Mouse (Mus musculus) midbrain, embryonic 13.5 days (tissue): ENCODE results near the gene Evl. TPM values are rescaled to one million over a fixed set of nuclear protein-coding genes. Genes with fewer than 3 reads are reported as not detected.

Experiments
- ATAC-seq: fragments of 200-750 bp; cut with Nextera tagmentation; 2 replicates; pipeline ENCODE4 v1.8.0; 2017; ENCODE audit warnings: mild to moderate bottlenecking, moderate TSS enrichment, moderate library complexity
- H3K27ac ChIP-seq: fragments of 300-500 bp; sonication (generic); 2 replicates; pipeline ENCODE4 v1.5.1; 2015; ENCODE audit warnings: inconsistent platforms, mild to moderate bottlenecking, moderate library complexity
- H3K27me3 ChIP-seq: fragments of 300-500 bp; sonication (generic); 2 replicates; pipeline ENCODE4 v1.6.1; 2015; ENCODE audit warnings: mild to moderate bottlenecking, inconsistent platforms
- H3K36me3 ChIP-seq: fragments of 300-500 bp; sonication (generic); 2 replicates; pipeline ENCODE4 v1.6.1; 2015; ENCODE audit warnings: mild to moderate bottlenecking, inconsistent platforms
- H3K4me1 ChIP-seq: fragments of 300-500 bp; sonication (generic); replicated peaks from 2 replicates; pipeline ENCODE4 v1.6.1; 2015; ENCODE audit warnings: inconsistent platforms
- H3K4me2 ChIP-seq: fragments of 300-500 bp; sonication (generic); replicated peaks from 2 replicates; pipeline ENCODE4 v1.6.1; 2015; ENCODE audit warnings: moderate library complexity, mild to moderate bottlenecking, inconsistent platforms
- H3K4me3 ChIP-seq: fragments of 300-500 bp; sonication (generic); replicated peaks from 2 replicates; pipeline ENCODE4 v1.5.1; 2015; ENCODE audit warnings: mild to moderate bottlenecking, inconsistent platforms
- H3K9ac ChIP-seq: fragments of 300-500 bp; sonication (generic); replicated peaks from 2 replicates; pipeline ENCODE4 v1.6.1; 2015; ENCODE audit warnings: mild to moderate bottlenecking, inconsistent platforms
- H3K9me3 ChIP-seq: fragments of 300-500 bp; sonication (generic); 2 replicates; pipeline ENCODE4 v1.6.1; 2016; ENCODE audit warnings: mild to moderate bottlenecking, inconsistent platforms
- WGBS: fragments of 180-500 bp; shearing (Covaris S2); methylation state at CpG from one replicate; pipeline ENCODE4 v1.1.7; 2015; 5-methylcytosine and 5-hydroxymethylcytosine counted together
- polyA plus RNA-seq: library from polyadenylated mRNA; unstranded; fragments of >200 nt; fragmentation: Nextera tagmentation; extraction: Ambion mirVana; gene quantifications from 2 replicates; pipeline ENCODE4 v1.2.1, GENCODE M21; 2015

Gene Evl
- polyA plus RNA-seq, 1 experiment from 2014 or later: 204 TPM

GRCm38 (mm10) chr12:108547251-108547875 is 7.2 kb upstream of the Evl start:
- H3K9ac ChIP-seq: no peak overlapping the region
- H3K9me3 ChIP-seq: no peaks in the 10 kb centered on the region
- no peaks in the 10 kb centered on the region for H3K27me3 ChIP-seq
- H3K27ac ChIP-seq: peak overlapping the region; percentile 83
- WGBS: 50% methylated on average over 15 of the region's 15 CpGs
- H3K4me2 ChIP-seq: 0 out of 2 replicates have a peak overlapping the region, but pooled peaks have one; percentile 9
- H3K36me3 ChIP-seq: no peaks in the 10 kb centered on the region
- H3K4me3 ChIP-seq: no peak overlapping the region
- H3K4me1 ChIP-seq: peaks cover 18% of the 10 kb centered on the region
- peak; percentile 12; the same call in 1 of the 2 replicates for ATAC-seq

DNA sequence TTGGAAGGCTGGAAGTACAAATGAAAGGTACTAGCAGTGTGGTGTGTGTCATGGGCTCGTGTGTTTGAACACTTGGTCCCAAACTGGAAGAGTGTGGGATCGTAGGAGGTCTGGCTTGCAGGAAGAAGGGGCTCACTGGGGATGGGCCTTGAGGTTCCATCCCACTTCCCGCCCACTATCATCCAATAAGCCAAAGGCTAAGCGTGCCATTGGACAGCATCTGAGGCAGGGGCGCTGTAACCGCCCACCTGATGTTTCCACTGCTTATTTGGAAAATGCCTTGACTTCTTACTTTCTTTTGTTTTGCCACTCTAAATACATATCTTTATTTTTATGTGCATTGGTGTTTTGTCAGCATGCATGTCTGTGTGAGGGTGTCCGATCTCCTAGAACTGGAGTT is 2.8 kb upstream of the Evl start:
- H3K4me1 ChIP-seq: peaks cover 34% of the 10 kb centered on the region
- no peak overlapping the region for H3K4me2 ChIP-seq
- no peaks in the 10 kb centered on the region for H3K36me3 ChIP-seq
- H3K4me3 ChIP-seq: no peak overlapping the region
- no peak for ATAC-seq
- H3K27ac ChIP-seq: no peak overlapping the region
- H3K27me3 ChIP-seq: no peaks in the 10 kb centered on the region
- H3K9me3 ChIP-seq: no peaks in the 10 kb centered on the region
- H3K9ac ChIP-seq: no peak overlapping the region
- 84% methylated on average over 7 of the region's 7 CpGs for WGBS

DNA sequence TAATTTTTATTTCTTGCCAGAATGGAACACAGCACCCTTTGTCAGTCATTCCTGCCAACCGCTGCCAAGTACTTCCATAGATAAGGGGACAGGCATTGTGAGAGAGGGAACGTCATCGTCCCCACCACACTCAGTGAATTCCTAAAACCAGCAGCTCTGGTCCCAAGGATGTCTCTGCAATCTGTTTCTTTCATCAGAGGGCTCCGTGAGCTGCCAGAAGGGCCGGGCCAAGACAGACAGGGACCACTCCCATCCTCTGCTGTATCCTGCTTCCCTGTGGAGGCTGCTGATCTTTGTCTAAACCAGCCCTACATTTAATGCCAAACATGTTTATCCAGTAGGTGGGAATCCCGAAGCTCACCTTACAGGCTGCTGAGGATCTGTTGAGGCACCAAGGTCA is 1.4 kb upstream of the Evl start:
- Histone ChIP-seq H3K36me3 (no peaks in the 10 kb centered on the region), H3K4me1 (peaks cover 38% of the 10 kb centered on the region), H3K4me3 (no peak overlapping the region), H3K9ac (no peak overlapping the region), H3K9me3 (no peaks in the 10 kb centered on the region), H3K27ac (0 out of 2 replicates have a peak overlapping the region, but pooled peaks have one; percentile 2), H3K27me3 (no peaks in the 10 kb centered on the region), H3K4me2 (no peak overlapping the region)
- ATAC-seq: no peak
- WGBS: 54% methylated on average over 6 of the region's 6 CpGs

DNA sequence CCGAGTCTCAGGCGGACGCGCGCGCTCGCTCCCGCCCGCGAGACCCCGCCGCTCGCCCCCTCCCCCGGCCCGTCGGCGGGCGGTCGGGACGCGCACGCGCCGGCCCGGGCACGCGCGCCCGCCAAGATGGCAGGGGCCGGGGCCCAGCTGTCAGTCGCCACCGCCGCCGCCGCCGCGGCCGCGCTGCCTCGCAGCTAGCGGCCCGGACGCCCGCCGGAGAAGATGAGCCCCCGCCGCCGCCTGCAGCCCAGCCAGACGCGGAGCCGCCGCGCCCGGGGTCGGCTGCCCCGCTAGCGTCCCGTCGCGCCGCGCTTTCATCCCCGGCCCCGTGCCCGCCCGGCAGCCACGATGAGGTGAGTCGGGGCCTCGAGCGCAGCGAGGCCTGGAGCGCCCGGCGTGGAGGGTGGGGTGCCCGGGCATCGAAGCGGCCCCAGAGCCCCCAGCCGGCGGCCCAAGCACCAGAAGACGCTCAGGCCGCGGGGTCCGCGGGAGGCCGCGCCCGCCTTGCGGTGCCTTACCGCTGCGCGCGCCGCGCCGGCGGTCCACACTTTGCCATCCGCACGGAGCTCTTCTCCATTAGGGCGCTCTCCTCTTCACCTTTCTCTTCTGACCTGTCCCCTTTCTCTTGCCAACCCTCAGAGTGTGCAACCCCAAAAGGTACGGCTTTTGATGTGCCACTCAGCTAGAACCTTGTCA is 489 bp downstream of the Evl start:
- WGBS: 0% methylated on average over 84 of the region's 100 CpGs
- H3K4me1 ChIP-seq: peaks cover 55% of the 10 kb centered on the region

DNA sequence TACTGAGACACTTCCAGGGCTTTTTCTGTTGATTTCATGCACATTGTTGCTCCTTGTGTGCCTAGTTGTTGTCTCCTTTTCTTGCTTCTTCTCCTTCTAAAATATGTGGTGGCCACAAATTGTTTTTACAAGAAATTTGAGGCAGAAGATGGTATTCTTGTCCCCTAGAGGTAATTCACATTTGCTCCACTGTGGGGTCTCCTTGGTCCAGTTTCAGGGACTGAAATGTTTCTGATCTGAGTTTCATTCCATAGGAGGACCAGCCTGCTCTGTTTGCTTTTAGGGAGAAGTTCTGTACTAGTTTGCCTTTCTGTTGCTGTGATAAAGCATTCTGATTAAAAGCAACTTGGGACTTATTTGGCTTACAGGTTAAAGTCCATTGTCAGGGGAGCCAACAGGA is 3.7 kb downstream of the Evl start:
- Histone ChIP-seq H3K4me2 (peak overlapping the region; percentile 43), H3K4me3 (peak overlapping the region; percentile 12; the same call in 1 of the 2 replicates), H3K4me1 (peaks cover 67% of the 10 kb centered on the region), H3K9ac (no peak overlapping the region), H3K27ac (no peak overlapping the region), H3K36me3 (no peaks in the 10 kb centered on the region), H3K27me3 (no peaks in the 10 kb centered on the region), H3K9me3 (no peaks in the 10 kb centered on the region)
- ATAC-seq: no peak

More for the DNA sequence above, 489 bp downstream of the Evl start:
- Histone ChIP-seq H3K4me3 (peak overlapping the region; percentile 91), H3K36me3 (no peaks in the 10 kb centered on the region), H3K9me3 (no peaks in the 10 kb centered on the region), H3K9ac (peak overlapping the region; percentile 99), H3K27me3 (no peaks in the 10 kb centered on the region), H3K27ac (peak overlapping the region; percentile 95), H3K4me2 (peak overlapping the region; percentile 83)
- ATAC-seq: peak; percentile 74

GRCm38 (mm10) chr12:108563238-108563637 is 8.7 kb downstream of the Evl start:
- Histone ChIP-seq H3K9me3 (no peaks in the 10 kb centered on the region), H3K9ac (no peak overlapping the region), H3K4me3 (no peak overlapping the region), H3K27ac (no peak overlapping the region), H3K27me3 (no peaks in the 10 kb centered on the region), H3K36me3 (no peaks in the 10 kb centered on the region), H3K4me2 (no peak overlapping the region), H3K4me1 (peaks cover 64% of the 10 kb centered on the region)
- 81% methylated on average over 3 of the region's 3 CpGs for WGBS
- no peak for ATAC-seq

DNA sequence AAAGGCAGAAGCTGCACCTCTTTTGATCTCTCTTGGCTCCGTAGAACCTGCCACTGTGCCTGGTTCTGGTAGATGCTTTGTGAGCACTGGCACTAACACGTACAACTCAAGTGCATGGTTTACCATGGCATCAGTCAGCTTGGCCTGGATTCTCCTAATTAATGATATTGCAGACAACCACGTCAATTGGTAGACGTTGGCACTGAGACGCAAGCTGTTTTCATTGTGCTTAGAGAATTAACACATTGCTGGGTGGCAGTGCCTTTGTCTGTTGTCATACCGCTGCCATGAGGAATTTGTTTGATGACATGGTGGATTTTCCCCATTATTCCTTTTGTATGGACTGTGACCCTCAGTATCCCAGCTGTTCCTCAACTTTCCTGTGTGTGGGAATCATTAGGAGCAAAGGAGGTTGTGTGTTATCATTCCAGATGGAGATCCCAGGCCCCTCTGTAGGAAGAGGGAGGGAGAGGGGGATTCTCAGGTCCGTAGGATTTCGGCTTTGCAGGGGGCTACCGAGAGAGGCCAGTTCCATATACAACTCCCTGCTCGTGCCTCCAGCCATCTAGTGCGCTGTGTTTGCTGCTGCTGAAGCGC is 10.5 kb downstream of the Evl start:
- Histone ChIP-seq H3K4me1 (peaks cover 49% of the 10 kb centered on the region), H3K4me2 (peak overlapping the region; percentile 39), H3K9ac (peak overlapping the region; percentile 45), H3K9me3 (no peaks in the 10 kb centered on the region), H3K4me3 (0 out of 2 replicates have a peak overlapping the region, but pooled peaks have one; percentile 8), H3K36me3 (no peaks in the 10 kb centered on the region), H3K27ac (peak overlapping the region; percentile 71), H3K27me3 (no peaks in the 10 kb centered on the region)
- 14% methylated on average over 12 of the region's 12 CpGs for WGBS
- peak; percentile 85 for ATAC-seq

GRCm38 (mm10) chr12:108579156-108579871 is 24.8 kb downstream of the Evl start:
- Histone ChIP-seq H3K27ac (no peak overlapping the region), H3K27me3 (no peaks in the 10 kb centered on the region), H3K36me3 (peaks cover 33% of the 10 kb centered on the region), H3K4me1 (peaks cover 16% of the 10 kb centered on the region; the same call in 1 of the 2 replicates), H3K4me2 (no peak overlapping the region), H3K9ac (no peak overlapping the region), H3K4me3 (no peak overlapping the region), H3K9me3 (no peaks in the 10 kb centered on the region)
- no peak for ATAC-seq
- WGBS: 84% methylated on average over 7 of the region's 7 CpGs

- H3K27ac ChIP-seq: no peak overlapping the region
- ATAC-seq: no peak
These were observed 29.3 kb downstream of the Evl start for GRCm38 (mm10) chr12:108583775-108584174.

DNA sequence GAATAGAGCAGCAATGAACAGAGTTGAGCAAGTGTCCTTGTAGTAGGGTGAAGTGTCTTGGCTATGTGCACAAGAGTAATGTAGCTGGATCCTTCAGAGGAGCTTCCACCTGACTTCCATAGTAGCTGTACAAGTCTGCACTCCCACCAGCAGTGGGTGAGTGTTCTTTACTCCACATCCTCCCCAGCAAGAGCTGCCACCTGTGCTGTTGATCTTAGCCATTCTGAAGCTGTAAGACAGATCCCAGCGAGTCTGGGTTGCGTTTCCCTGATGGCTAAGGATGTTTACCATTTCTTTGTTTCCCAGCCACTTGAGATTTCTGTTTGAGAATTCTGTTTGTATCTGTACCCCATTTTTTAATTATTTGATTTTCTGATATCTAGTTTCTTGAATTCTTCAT is 35.6 kb downstream of the Evl start:
- Histone ChIP-seq H3K4me1 (peaks cover 12% of the 10 kb centered on the region; the same call in 1 of the 2 replicates), H3K4me3 (no peak overlapping the region), H3K9me3 (no peaks in the 10 kb centered on the region), H3K4me2 (no peak overlapping the region), H3K27ac (no peak overlapping the region), H3K9ac (no peak overlapping the region), H3K36me3 (peaks cover 17% of the 10 kb centered on the region), H3K27me3 (no peaks in the 10 kb centered on the region)
- ATAC-seq: no peak
- 95% methylated on average over 2 of the region's 2 CpGs for WGBS

More at GRCm38 (mm10) chr12:108583775-108584174, 29.3 kb downstream of the Evl start:
- no peaks in the 10 kb centered on the region for H3K27me3 ChIP-seq
- WGBS: 87% methylated on average over 1 of the region's 1 CpGs
- peaks cover 31% of the 10 kb centered on the region for H3K36me3 ChIP-seq
- H3K4me1 ChIP-seq: peaks cover 16% of the 10 kb centered on the region; the same call in 1 of the 2 replicates
- no peak overlapping the region for H3K9ac ChIP-seq
- no peak overlapping the region for H3K4me2 ChIP-seq
- H3K9me3 ChIP-seq: no peaks in the 10 kb centered on the region
- no peak overlapping the region for H3K4me3 ChIP-seq

- Histone ChIP-seq H3K27ac (no peak overlapping the region), H3K4me2 (no peak overlapping the region), H3K9me3 (no peaks in the 10 kb centered on the region), H3K36me3 (peaks cover 5% of the 10 kb centered on the region), H3K4me3 (no peak overlapping the region), H3K27me3 (no peaks in the 10 kb centered on the region), H3K4me1 (peaks cover 12% of the 10 kb centered on the region; the same call in 1 of the 2 replicates), H3K9ac (no peak overlapping the region)
- no peak for ATAC-seq
- WGBS: 82% methylated on average over 5 of the region's 5 CpGs
These were observed 37.1 kb downstream of the Evl start for GRCm38 (mm10) chr12:108591586-108591985.
